Mouse (Mus musculus): Measurements from ENCODE around the gene Serpina16. TPM values are rescaled to one million over a fixed set of nuclear protein-coding genes. Genes with fewer than 3 reads are reported as not detected.

Gene Serpina16
- total RNA-seq (2023): not detected

DNA sequence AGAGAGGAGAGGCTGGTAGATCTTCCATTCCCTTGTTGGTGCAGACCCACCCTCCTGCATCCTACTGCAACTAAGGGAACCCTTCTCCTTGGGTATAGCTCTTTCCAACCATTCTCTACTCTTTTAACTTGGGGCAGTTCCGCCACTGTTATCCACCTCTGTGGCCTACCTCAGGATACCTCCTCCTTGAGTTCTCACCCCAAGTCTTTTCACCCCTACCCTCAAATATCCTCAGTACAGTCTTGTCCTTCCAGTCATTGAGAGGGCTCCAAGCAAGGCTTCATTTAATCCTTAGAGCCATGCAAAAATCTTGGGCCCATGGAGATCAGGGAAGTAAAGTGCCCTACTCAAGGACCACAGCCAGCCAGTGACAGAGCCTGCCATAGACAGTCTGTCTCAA, at the start of gene Serpina16:
Serpina16 (minus strand) TSS at position 101 of the 400 bp plus-strand sequence.

GRCm38 (mm10) chr12:103695429-103695828, 19.5 kb upstream of the Serpina16 start, which contains the start of gene Serpina1f:
Gene Serpina1f (minus strand): TSS chr12:103695529.

DNA sequence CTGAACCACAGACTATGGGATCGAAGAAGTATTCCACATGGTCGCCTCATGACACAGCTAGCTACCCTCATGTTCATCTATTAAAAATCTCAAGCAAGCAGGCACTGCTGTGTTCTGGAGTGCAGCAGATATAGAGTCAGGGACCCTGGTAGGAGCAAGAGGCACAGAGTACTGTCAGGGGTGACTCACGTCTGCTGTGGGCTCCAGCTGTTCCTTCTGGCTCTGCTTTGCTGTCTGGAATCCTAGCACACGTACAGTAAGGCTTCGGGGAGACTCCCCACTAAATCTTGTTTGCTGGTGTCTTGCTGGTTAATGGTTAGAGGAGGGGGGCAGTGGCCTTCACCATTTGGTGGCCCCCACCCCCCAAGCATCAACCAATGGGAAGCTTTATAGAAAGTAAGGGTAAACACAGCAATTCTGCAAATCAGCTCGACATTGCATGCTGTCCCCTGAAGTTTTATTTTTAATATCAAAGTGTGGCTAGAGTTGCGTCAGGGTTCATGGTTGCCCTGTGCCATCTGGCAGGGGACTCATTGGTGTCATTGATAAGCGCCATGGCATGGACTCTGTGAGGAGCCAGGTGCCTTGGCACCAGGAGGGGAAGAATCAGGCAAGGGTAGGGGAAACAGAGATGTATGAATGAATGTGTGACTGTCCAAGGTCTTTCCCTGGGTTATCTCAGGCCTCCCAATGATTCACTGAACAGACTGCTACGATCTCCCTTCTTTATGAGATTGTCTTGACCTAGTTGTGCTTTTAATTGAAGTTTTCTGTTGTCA, 18.9 kb downstream of the Serpina16 start, which contains the start of gene Serpina6:
Serpina6 (minus strand) TSS at position 365 of the 779 bp plus-strand sequence.

GRCm38 (mm10) chr12:103631203-103631612, 44.7 kb downstream of the Serpina16 start, which contains the start of gene Serpina10:
Gene Serpina10 (minus strand): TSS chr12:103631444.

Other genes starting within 250 kb of the Serpina16 start
- 100 to 1,000 TPM; 181 to 182 TPM for gene Ifi27, start 241.9 kb downstream of the Serpina16 start, total RNA-seq (2023)
- gene Ifi27l2a, start 232.5 kb downstream of the Serpina16 start, total RNA-seq (2023): 100 to 1,000 TPM; 221 to 302 TPM
- not detected for gene Ifi27l2b, start 218.9 kb downstream of the Serpina16 start, total RNA-seq (2023)
- under 1 TPM in 1 of 2 experiments, not detected in 1; 0.32 TPM for gene Ppp4r4, start 143.9 kb downstream of the Serpina16 start, total RNA-seq (2023)
- not detected for gene Serpina10, start 44.7 kb downstream of the Serpina16 start, total RNA-seq (2023)
- not detected for gene Serpina6, start 18.9 kb downstream of the Serpina16 start, total RNA-seq (2023)
- gene Serpina1f, start 19.4 kb upstream of the Serpina16 start, total RNA-seq (2023): not detected
- not detected for gene Serpina1d, start 97.5 kb upstream of the Serpina16 start, total RNA-seq (2023)
- gene Serpina1b, start 154.2 kb upstream of the Serpina16 start, total RNA-seq (2023): not detected
- not detected for gene Serpina1a, start 187.4 kb upstream of the Serpina16 start, total RNA-seq (2023)
- gene Serpina1c, start 228.7 kb upstream of the Serpina16 start, total RNA-seq (2023): not detected

All from T-cell, adult 66 days (primary cell).